Mouse (Mus musculus) kidney, adult 2 months (tissue): ENCODE data around the gene Fchsd2. TPM values are rescaled to one million over a fixed set of nuclear protein-coding genes. Genes with fewer than 3 reads are reported as not detected.

ENCODE experiments used
- DNase-seq: peaks from one replicate; pipeline ENCODE4 v3.0.0; 2021
- H3K27ac ChIP-seq: fragments of 200-500 bp; 2 replicates; pipeline ENCODE4 v1.5.1; 2012; ENCODE audit warnings: low read depth, low read length, control low read depth, inconsistent platforms; ENCODE audit not compliant: insufficient read depth
- H3K27me3 ChIP-seq: fragments of 200-500 bp; replicated peaks from 2 replicates; pipeline ENCODE4 v1.6.1; 2012; ENCODE audit warnings: mild to moderate bottlenecking, moderate library complexity, low read length, inconsistent platforms; ENCODE audit not compliant: control insufficient read depth, insufficient read depth
- H3K36me3 ChIP-seq: fragments of 200-500 bp; 2 replicates; pipeline ENCODE4 v1.6.1; 2012; ENCODE audit warnings: mild to moderate bottlenecking, moderate library complexity, low read length, inconsistent platforms; ENCODE audit not compliant: control insufficient read depth, insufficient read depth
- H3K4me1 ChIP-seq: fragments of 200-500 bp; 2 replicates; pipeline ENCODE4 v1.6.1; 2011; ENCODE audit warnings: low read length; ENCODE audit not compliant: control insufficient read depth, insufficient read depth
- H3K4me3 ChIP-seq: fragments of 200-500 bp; 2 replicates; pipeline ENCODE4 v1.5.1; 2011; ENCODE audit warnings: mild to moderate bottlenecking, low read depth, low read length, control low read depth; ENCODE audit not compliant: insufficient read depth
- CTCF ChIP-seq: fragments of 200-500 bp; conservative IDR thresholded peaks from 2 replicates; pipeline ENCODE4 v1.5.1; 2011; ENCODE audit warnings: low read depth, mild to moderate bottlenecking, control low read depth, low read length, moderate library complexity, mixed read lengths; ENCODE audit not compliant: insufficient read depth, insufficient read length
- POLR2A ChIP-seq: fragments of 200-500 bp; IDR thresholded peaks from one replicate; pipeline ENCODE4 v1.6.1; 2011; ENCODE audit warnings: low read depth, low read length, control low read depth
- WGBS: fragments of 180-500 bp; shearing (Covaris S2); methylation state at CpG from one replicate; pipeline ENCODE4 v1.1.7; 2018; 5-methylcytosine and 5-hydroxymethylcytosine counted together
- polyA plus RNA-seq: library from polyadenylated mRNA; depleted of rRNA; stranded (reverse); fragments of >200 nt; gene quantifications from 2 replicates; pipeline ENCODE4 v1.2.3, GENCODE M21; 2012

Fchsd2 gene
- polyA plus RNA-seq, 1 experiment, result 7.1 TPM

GRCm38 (mm10) chr7:101315699-101316098, 223.0 kb downstream of the Fchsd2 start:
- Histone ChIP-seq H3K36me3 (no peaks in the 10 kb centered on the region), H3K4me3 (no peak overlapping the region), H3K27ac (no peak overlapping the region), H3K4me1 (peaks cover 23% of the 10 kb centered on the region; the same call in 1 of the 2 replicates), H3K27me3 (no peaks in the 10 kb centered on the region)
- TF ChIP-seq CTCF (no peak), POLR2A (no peak)
- no peak for DNase-seq

- DNase-seq, result no peak
- H3K36me3 ChIP-seq, result no peaks in the 10 kb centered on the region
- 62% methylated on average over 6 of the region's 6 CpGs for WGBS
- H3K27me3 ChIP-seq, result no peaks in the 10 kb centered on the region
- H3K4me1 ChIP-seq, result peaks cover 19% of the 10 kb centered on the region; the same call in 1 of the 2 replicates
- no peak overlapping the region for H3K4me3 ChIP-seq
- TF ChIP-seq POLR2A (no peak), CTCF (no peak)
- H3K27ac ChIP-seq, result no peak overlapping the region
Measured at GRCm38 (mm10) chr7:101316591-101317001, 223.9 kb downstream of the Fchsd2 start.

GRCm38 (mm10) chr7:101317014-101317413, 224.4 kb downstream of the Fchsd2 start, which contains the start of gene Stard10:
Gene Stard10, plus strand, starts transcription at chr7:101317086.
- TF ChIP-seq CTCF (no peak), POLR2A (no peak)
- no peaks in the 10 kb centered on the region for H3K27me3 ChIP-seq
- no peak within 1 kb of the TSS for H3K4me3 ChIP-seq
- WGBS, result 89% methylated on average over 3 of the region's 3 CpGs
- no peak within 1 kb of the TSS for H3K27ac ChIP-seq
- H3K36me3 ChIP-seq, result no peaks in the 10 kb centered on the region
- no peak for DNase-seq
- H3K4me1 ChIP-seq, result peaks cover 19% of the 10 kb centered on the region; the same call in 1 of the 2 replicates

DNA sequence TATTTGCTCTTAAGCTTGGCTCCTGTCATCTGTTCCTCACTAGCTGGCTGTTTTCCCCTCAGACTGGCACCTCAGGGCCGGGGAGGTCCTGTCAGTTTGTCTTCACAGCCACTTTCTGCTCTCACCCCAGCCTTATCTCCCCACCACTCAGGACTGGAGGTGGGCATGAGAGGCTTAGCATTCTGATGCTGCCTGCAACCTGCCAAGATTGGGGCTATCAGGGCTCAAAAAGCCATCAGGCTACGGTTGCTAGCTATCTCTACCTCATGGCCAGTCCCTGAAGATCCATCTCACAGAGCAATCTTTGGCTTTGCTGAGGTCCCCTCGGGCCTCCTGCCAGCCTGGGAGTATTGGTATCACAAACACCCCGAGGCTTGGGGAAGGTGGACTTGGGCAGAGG, 226.2 kb downstream of the Fchsd2 start:
- 78% methylated on average over 4 of the region's 4 CpGs for WGBS
- no peaks in the 10 kb centered on the region for H3K36me3 ChIP-seq
- no peak overlapping the region for H3K27ac ChIP-seq
- no peak for DNase-seq
- TF ChIP-seq POLR2A (no peak), CTCF (no peak)
- H3K27me3 ChIP-seq, result no peaks in the 10 kb centered on the region
- H3K4me3 ChIP-seq, result no peak overlapping the region
- H3K4me1 ChIP-seq, result peaks cover 34% of the 10 kb centered on the region; the same call in 1 of the 2 replicates

DNA sequence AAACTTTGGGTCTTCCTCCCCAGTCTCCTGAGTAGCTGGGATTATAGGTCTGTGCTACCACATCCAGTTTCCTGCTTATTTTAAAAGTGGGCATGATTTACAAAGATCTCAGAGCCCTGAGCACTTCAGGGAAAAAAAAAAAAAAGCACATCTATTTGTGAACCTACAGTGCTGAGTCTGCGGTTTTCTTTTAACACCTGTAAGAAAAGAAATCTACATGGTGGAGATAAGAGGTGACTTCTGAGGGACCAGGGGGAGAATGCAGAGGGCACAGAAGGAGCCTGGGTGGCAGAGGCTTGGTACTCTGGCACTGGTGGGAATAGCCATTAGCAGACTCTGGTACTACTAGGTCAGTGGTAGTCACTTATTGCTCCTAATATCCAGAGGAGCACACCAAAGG, 227.1 kb downstream of the Fchsd2 start:
- 94% methylated on average over 1 of the region's 1 CpGs for WGBS
- Histone ChIP-seq H3K36me3 (no peaks in the 10 kb centered on the region), H3K4me1 (peaks cover 35% of the 10 kb centered on the region; the same call in 1 of the 2 replicates), H3K4me3 (no peak overlapping the region), H3K27me3 (no peaks in the 10 kb centered on the region), H3K27ac (no peak overlapping the region; the same call in 1 of the 2 replicates)
- no peak for DNase-seq
- TF ChIP-seq POLR2A (no peak), CTCF (no peak)

DNA sequence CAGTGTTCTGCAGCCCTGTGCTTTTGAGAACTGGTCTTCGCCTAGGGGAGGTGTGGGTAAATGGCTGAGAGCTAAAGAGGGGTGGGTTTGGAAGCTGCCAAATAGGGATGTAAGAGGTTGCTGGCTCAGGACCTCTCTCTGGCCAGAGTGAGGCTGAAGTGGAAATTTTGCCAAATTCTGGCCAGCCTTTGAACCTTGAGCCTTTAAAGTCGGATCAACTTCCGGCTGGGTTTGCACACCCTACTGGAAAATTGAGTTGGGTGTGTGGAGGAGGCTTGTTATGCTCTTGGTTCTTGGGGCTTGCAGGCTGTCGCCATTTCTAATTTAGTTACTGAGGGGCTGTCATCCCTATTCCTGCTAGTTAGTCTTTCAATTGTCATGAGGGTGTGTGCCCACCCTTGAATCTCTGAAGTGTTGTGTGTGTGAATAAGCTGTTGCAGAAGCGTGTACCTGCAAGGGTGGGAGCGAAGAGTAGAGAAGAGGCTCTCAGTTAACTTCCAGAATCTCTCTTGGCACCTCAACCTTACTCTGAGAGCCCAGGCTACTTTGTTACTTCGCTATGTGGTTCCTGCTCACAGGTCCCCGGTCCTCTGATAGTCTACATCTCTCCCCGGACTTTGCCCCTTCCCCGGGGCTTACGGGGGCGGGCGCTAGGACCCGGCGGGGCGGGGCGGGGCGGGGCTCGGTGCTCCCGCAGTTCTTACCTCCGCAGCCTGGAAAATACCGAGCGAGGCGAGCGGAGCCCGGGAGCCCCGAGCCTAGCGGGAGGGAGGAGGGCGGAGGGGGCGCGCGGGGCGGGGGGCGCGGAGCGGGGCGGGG, 227.9 kb downstream of the Fchsd2 start:
- Histone ChIP-seq H3K36me3 (no peaks in the 10 kb centered on the region), H3K27ac (peak overlapping the region; percentile 97), H3K4me3 (peak overlapping the region; percentile 83), H3K4me1 (peaks cover 39% of the 10 kb centered on the region; the same call in 1 of the 2 replicates), H3K27me3 (no peaks in the 10 kb centered on the region)
- WGBS, result 4% methylated on average over 37 of the region's 37 CpGs
- TF ChIP-seq CTCF, result no peak
- peak; percentile 90 for DNase-seq

DNA sequence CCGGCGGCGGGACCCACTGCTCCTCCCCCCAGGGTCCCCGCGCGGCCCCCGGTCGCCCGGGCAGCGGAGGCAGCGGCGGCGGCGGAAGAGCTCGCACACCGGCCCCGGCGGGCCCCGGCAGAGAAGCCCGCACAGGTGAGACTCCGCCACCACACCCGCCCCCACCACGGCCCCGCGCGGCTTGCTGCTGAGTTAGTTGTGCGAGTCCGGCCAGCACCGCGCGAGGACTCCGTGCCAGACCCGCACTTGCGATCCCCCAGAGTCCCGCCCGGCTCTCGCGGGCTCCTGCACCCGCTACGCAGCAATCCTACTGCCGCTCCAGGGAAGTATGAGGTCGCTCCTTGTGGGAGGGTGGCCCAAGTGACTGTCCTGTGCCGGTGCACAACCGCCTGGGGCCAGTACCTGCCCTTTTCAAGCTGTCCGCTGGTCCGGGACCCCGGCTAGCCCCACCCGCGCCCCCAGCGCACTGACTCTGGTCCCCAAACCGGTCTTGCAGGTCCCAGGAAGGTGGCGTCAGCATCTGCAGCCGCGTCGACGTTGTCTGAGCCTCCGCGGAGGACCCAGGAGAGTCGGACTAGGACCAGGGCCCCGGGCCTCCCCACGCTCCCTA, 228.7 kb downstream of the Fchsd2 start:
- WGBS, result 4% methylated on average over 61 of the region's 61 CpGs
- peak; percentile 62 for DNase-seq
- H3K4me3 ChIP-seq, result peak overlapping the region; percentile 83
- H3K27ac ChIP-seq, result peak overlapping the region; percentile 66
- TF ChIP-seq POLR2A (no peak), CTCF (no peak)
- no peaks in the 10 kb centered on the region for H3K36me3 ChIP-seq
- peaks cover 43% of the 10 kb centered on the region; the same call in 1 of the 2 replicates for H3K4me1 ChIP-seq
- H3K27me3 ChIP-seq, result no peaks in the 10 kb centered on the region
